Comparison of ENCODE assay signal across 9 mouse cellular contexts in genomic region chr8:6606854-6607535, GRCm38 (mm10).
DNase-seq lines count a peak whose midpoint lies in the region; ATAC-seq lines count a peak whose summit lies in the region.
"Had no signal": no experiment of that assay in that cellular context is flagged by ENCODE, and none has a peak within 500 bp of the region (broad histone marks: within the 10 kb centered on the region; RNA-seq: fewer than 3 reads in every experiment).

No protein-coding gene starts in this region.

- no peak overlapping the region for H3K27ac ChIP-seq in hindbrain, embryonic 14.5 days
- no peak overlapping the region for H3K27ac ChIP-seq in midbrain, embryonic 13.5 days

- no peaks in the 10 kb centered on the region for H3K36me3 ChIP-seq in hindbrain, embryonic 14.5 days (replicated peaks; ENCODE audit: control insufficient read depth, insufficient read depth)
- H3K36me3 ChIP-seq in midbrain, embryonic 13.5 days: no peaks in the 10 kb centered on the region
- H3K36me3 ChIP-seq: heart, embryonic 12.5 days had no signal

- H3K4me1 ChIP-seq in hindbrain, embryonic 14.5 days (replicated peaks; ENCODE audit: control insufficient read depth, insufficient read depth, low read length): peaks cover 7% of the 10 kb centered on the region; the same call in 1 of the 2 replicates
- peaks cover 13% of the 10 kb centered on the region for H3K4me1 ChIP-seq in midbrain, embryonic 13.5 days (replicated peaks)

- intact Hi-C loops in heart, postnatal 10 days (cut with DNase I): no loop called here

- H3K4me3 ChIP-seq in hindbrain, embryonic 14.5 days (replicated peaks; ENCODE audit: low read length): no peak overlapping the region
- H3K4me3 ChIP-seq in midbrain, embryonic 13.5 days (replicated peaks): no peak overlapping the region
- H3K4me3 ChIP-seq: heart, embryonic 12.5 days had no signal

- H3K4me2 ChIP-seq in hindbrain, embryonic 14.5 days (replicated peaks): no peak overlapping the region
- H3K4me2 ChIP-seq in midbrain, embryonic 13.5 days (replicated peaks): peak overlapping the region; percentile 22
- H3K4me2 ChIP-seq: heart, embryonic 12.5 days had no signal

- no peaks in the 10 kb centered on the region for H3K9me3 ChIP-seq in hindbrain, embryonic 14.5 days (ENCODE audit: control insufficient read depth, low read length)
- no peaks in the 10 kb centered on the region for H3K9me3 ChIP-seq in midbrain, embryonic 13.5 days
- H3K9me3 ChIP-seq: heart, embryonic 12.5 days had no signal

- peak; percentile 79; the same call in 1 of the 2 replicates for ATAC-seq in hindbrain, embryonic 14.5 days (ENCODE audit: low FRiP score)
- peak; percentile 92 for ATAC-seq in midbrain, embryonic 13.5 days

- peak; percentile 2 for DNase-seq in NIH3T3 (ENCODE audit: low read depth)
- peak; percentile 8 for DNase-seq in c-Kit-positive CD71-negative TER-119-negative erythroid progenitor cells, embryonic 14.5 days (ENCODE audit: low read depth)
- DNase-seq in hindbrain, embryonic 14.5 days (ENCODE audit: low spot score): no peak
- no peak for DNase-seq in heart, postnatal 10 days
- no peak for DNase-seq in lung, postnatal 14 days
- DNase-seq in adrenal gland, postnatal 14 days: no peak
- no peak for DNase-seq in adrenal gland, adult 2 months

- no peaks in the 10 kb centered on the region for H3K27me3 ChIP-seq in hindbrain, embryonic 14.5 days (ENCODE audit: control insufficient read depth, insufficient read depth, low read length)
- 0 out of 2 replicates have a peak, but pooled peaks cover 3% of the 10 kb centered on the region for H3K27me3 ChIP-seq in midbrain, embryonic 13.5 days
- H3K27me3 ChIP-seq: heart, embryonic 12.5 days had no signal

- H3K9ac ChIP-seq in hindbrain, embryonic 14.5 days: no peak overlapping the region
- H3K9ac ChIP-seq in midbrain, embryonic 13.5 days (replicated peaks): no peak overlapping the region
- H3K9ac ChIP-seq: heart, embryonic 12.5 days had no signal

- WGBS in hindbrain, embryonic 14.5 days: 14% methylated on average over 9 of the region's 9 CpGs
- WGBS in midbrain, embryonic 13.5 days: 3% methylated on average over 9 of the region's 9 CpGs

Comparison
In these comparisons a context has a peak if more than half of its experiments do, and no peak if none do; other contexts are left out.
1. DNase-seq: peak in NIH3T3 (single experiment) and c-Kit-positive CD71-negative TER-119-negative erythroid progenitor cells, embryonic 14.5 days (single experiment); none in hindbrain, embryonic 14.5 days (single experiment), heart, postnatal 10 days (0 of 2), lung, postnatal 14 days (single experiment), adrenal gland, postnatal 14 days (single experiment) and adrenal gland, adult 2 months (single experiment).